12 mouse cellular contexts compared by ENCODE assay signal in genomic region chr11:34072309-34072708, GRCm38 (mm10). TPM values are rescaled to one million over a fixed set of nuclear protein-coding genes. Genes with fewer than 3 reads are reported as not detected.
DNase-seq lines count a peak whose midpoint lies in the region; ATAC-seq lines count a peak whose summit lies in the region.
"Had no signal": no experiment of that assay in that cellular context is flagged by ENCODE, and none has a peak within 500 bp of the region (broad histone marks: within the 10 kb centered on the region; RNA-seq: fewer than 3 reads in every experiment).

No protein-coding gene starts in this region.

- 54% methylated on average over 4 of the region's 4 CpGs for WGBS in embryonic facial prominence, embryonic 15.5 days

- ATAC-seq in embryonic facial prominence, embryonic 15.5 days (ENCODE audit: insufficient number of reproducible peaks, low FRiP score, low TSS enrichment, low read depth), result peak; percentile 51; the same call in 1 of the 2 replicates
- ATAC-seq: forebrain, embryonic 16.5 days had no signal

- H3K27ac ChIP-seq in embryonic facial prominence, embryonic 15.5 days (replicated peaks), result no peak overlapping the region
- H3K27ac ChIP-seq: limb, embryonic 13.5 days had no signal

- H3K27me3 ChIP-seq in embryonic facial prominence, embryonic 15.5 days, result no peaks in the 10 kb centered on the region

- H3K4me1 ChIP-seq in embryonic facial prominence, embryonic 15.5 days, result peaks cover 12% of the 10 kb centered on the region

- H3K4me3 ChIP-seq in embryonic facial prominence, embryonic 15.5 days (replicated peaks), result no peak overlapping the region
- H3K4me3 ChIP-seq: limb, embryonic 13.5 days had no signal

- H3K4me2 ChIP-seq in embryonic facial prominence, embryonic 15.5 days (replicated peaks), result no peak overlapping the region
- H3K4me2 ChIP-seq: limb, embryonic 13.5 days had no signal

- DNase-seq in urinary bladder, postnatal 14 days (ENCODE audit: low spot score), result peak; percentile 38
- no peak for DNase-seq in urinary bladder, postnatal 10 days (ENCODE audit: low spot score)
- DNase-seq in lung, postnatal 10 days, result peak; percentile 21
- no peak for DNase-seq in neural tube, embryonic 10.5 days (ENCODE audit: extremely low spot score, low spot score)
- DNase-seq in gastrocnemius, adult 18-20 months (ENCODE audit: low spot score), result no peak
- no peak for DNase-seq in thymus, postnatal 25 days
- DNase-seq: cerebellum, adult 8-10 months; kidney, postnatal 10 days had no signal

- H3K9me3 ChIP-seq in embryonic facial prominence, embryonic 15.5 days (replicated peaks), result no peaks in the 10 kb centered on the region
- H3K9me3 ChIP-seq: limb, embryonic 13.5 days had no signal

- H3K9ac ChIP-seq in embryonic facial prominence, embryonic 15.5 days, result no peak overlapping the region
- H3K9ac ChIP-seq: limb, embryonic 13.5 days had no signal

- H3K36me3 ChIP-seq in embryonic facial prominence, embryonic 15.5 days, result no peaks in the 10 kb centered on the region
- H3K36me3 ChIP-seq: limb, embryonic 13.5 days had no signal

RNA-seq across cellular contexts. Expression of gene Lcp2, which starts 25.6 kb away (rescaled TPM):
- polyA plus RNA-seq in embryonic facial prominence, embryonic 15.5 days (2015; fragmentation: Nextera tagmentation; extraction: Ambion mirVana), result 5.8 and 7.1 TPM in 2 replicates
- under 1 TPM; 0.43 to 0.64 TPM for total RNA-seq in gastrocnemius, adult 18-20 months (2021)

RNA-seq across cellular contexts. Expression of gene 4930469K13Rik, which starts 26.0 kb away (rescaled TPM):
- polyA plus RNA-seq in embryonic facial prominence, embryonic 15.5 days (2015; fragmentation: Nextera tagmentation; extraction: Ambion mirVana), result 1.4 and 1.5 TPM in 2 replicates
- total RNA-seq in gastrocnemius, adult 18-20 months (2021), result not detected
- polyA plus RNA-seq: forebrain, embryonic 16.5 days; heart, postnatal 0 days had no signal

Comparison
In these comparisons a context has a peak if more than half of its experiments do, and no peak if none do; other contexts are left out.
1. DNase-seq: peak in urinary bladder, postnatal 14 days (single experiment) and lung, postnatal 10 days (single experiment); none in urinary bladder, postnatal 10 days (single experiment), neural tube, embryonic 10.5 days (single experiment), gastrocnemius, adult 18-20 months (single experiment) and thymus, postnatal 25 days (single experiment).